Mouse (Mus musculus): ENCODE data around the gene Gm43191.
"Not testable (repeated sequence)": the region's sequence is repeated elsewhere in the genome, so short reads cannot be mapped to it uniquely, and the experiment has no call there.

Gene Gm43191

DNA sequence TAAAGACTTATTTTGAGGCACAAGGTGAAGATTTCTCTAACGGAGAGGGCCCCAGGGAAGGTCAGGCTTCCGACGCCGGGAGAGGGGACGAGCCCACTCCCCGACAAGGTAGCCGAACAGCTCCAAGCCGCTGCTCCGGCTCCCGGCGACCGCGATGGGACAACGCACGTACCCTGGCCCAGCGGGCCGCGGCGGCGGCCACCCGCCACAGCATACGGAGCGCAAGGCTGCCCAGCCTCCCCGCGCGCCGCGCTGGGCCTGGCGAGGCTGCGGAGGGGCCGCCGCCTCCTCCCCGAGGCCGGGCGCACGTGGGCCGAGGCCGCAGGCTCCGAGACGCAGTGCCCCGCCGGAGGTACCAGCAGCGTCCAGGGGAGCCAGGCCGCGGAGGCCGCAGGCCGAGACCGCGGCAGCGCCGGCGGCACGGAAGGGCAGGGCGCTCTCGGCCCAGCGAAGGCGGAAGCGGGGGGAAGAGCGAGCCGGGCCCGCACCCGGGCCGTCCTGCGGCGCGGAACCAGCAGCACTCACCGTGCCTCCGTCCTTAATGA, 19.1 kb downstream of the Gm43191 start:
- no peak for DNase-seq (ENCODE audit: low spot score)

DNA sequence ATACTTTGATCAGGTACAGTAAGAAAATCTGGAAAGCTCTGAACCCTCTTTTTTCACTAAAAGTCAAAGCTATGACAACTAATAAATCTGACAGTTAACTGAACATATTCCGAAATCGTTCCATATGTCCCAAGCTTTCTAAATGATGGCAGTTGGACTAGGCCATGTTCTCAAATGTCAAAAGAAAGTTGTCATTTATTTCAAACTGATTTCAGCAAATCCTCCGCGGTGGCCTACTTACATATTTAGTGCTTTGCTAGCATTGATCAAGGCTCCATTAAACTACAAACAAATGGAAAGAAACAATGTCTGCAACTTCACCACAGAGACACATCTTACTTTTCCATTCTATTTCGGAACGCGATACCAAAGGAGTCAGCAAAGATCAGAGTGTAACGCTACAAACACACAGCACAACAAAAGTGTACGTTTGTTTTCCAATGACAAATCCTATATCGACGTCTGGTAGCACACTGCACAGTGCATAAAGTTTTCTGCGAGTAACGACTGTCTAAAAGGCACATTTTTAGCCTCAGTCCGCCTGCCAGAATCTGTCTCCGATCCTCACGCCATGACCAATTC, 19.7 kb downstream of the Gm43191 start:
- peak; percentile 34 for DNase-seq (ENCODE audit: low spot score)

DNA sequence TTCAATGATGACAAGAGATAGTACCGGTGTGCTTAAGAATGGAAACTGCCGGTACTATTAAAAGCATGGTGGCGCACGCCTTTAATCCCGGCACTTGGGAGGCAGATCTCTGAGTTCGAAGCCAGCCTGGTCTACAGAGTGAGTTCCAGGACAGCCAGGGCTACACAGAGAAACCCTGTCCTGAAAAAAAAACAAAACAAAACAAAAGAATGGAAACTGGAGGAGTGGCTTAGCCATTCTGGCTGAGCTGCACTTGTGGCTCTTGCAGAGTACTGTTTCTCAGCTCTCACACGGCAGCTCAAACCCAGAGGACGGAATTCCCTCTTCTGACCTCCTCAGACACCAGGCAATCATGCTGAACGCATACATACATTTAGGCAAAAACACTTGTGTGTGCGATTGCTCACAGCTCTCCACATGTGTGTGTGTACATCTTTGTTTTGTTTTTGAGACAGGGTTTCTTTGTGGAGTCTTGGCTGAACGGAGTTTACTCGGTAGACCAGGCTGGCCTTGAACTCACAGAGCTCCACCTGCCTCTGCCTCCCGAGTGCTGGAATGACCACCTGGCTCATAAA, 21.1 kb downstream of the Gm43191 start:
- DNase-seq (ENCODE audit: low spot score), result peak; percentile 9

DNA sequence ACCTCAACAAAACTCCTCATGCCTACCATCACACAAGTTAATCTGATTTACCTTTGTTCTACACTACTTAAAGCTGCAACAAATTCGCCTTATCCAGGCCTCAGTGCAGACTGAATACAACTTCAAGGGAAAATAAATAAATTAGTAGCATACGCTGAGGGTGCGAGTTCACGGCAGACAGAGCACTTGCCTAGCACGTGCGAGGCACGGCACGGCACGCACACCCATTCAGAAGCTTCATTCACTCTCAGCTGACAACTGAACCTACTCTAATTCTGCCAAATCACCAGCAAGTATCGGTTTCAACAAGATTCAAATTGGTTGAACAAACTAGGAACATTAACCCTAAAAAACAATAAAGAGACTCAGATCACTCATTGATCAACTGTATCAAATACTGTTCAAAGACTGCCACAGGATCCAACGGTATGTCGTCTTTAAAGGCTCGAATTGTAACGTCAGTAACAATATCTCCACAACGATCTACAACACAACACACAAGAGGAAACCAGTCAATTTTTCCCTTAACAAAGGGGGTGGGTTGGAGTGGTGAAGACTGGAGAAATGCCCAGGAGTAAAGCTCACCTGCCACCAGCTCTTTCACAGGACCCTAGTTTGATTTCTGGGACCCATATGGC, 22.0 kb downstream of the Gm43191 start:
- peak; percentile 9 for DNase-seq (ENCODE audit: low spot score)

DNA sequence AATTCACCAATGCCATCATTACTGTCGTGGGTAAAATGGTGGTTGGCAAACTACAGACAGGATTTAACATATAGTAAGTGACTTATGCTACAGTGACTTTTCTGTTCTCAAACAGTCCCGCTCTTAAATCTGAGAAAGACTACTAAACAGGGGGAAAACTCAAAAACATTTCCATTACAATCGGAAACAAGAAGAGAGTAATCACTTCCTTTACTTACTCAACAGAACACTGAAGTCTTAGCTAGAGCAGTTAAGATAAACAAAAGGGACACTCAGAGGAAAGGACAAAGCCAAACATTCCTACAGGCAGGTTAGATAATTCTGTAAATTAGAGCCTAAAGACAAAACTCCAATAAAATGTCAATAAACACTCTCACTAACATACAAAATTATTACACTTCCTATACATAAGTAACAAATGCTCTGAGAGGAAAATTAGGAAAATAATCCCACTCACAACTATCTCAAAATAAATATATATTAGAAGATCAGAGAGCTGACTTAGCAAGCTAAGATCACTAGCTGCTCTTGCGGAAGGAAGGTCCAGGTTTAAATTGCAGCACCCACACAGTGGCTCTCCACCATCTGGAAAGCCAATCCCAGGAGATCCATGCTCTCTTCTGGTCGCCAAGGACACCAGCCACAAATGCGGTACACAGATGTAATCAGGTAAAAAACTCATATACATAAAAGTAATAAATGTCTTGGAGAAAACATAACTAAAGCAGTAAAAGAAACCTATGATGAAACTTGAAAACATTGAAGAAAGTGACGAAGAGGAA, 24.7 kb downstream of the Gm43191 start:
- no peak for DNase-seq (ENCODE audit: low spot score)

DNA sequence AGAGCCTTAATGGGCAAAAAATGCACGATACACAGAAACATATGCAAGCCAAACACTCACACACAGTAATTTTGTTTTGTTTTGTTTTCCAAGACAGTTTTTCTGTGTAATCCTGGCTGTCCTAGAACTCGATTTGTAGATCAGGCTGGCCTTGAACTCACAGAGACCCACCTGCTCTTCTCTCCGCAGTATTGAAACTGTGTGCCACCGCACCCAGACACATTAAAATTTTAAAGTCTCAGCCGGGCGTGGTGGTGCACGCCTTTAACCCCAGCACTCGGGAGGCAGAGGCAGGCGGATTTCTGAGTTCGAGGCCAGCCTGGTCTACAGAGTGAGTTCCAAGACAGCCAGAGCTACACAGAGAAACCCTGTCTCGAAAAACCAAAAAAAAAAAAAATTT, 27.0 kb downstream of the Gm43191 start:
- not testable (repeated sequence) for DNase-seq (ENCODE audit: low spot score)

DNA sequence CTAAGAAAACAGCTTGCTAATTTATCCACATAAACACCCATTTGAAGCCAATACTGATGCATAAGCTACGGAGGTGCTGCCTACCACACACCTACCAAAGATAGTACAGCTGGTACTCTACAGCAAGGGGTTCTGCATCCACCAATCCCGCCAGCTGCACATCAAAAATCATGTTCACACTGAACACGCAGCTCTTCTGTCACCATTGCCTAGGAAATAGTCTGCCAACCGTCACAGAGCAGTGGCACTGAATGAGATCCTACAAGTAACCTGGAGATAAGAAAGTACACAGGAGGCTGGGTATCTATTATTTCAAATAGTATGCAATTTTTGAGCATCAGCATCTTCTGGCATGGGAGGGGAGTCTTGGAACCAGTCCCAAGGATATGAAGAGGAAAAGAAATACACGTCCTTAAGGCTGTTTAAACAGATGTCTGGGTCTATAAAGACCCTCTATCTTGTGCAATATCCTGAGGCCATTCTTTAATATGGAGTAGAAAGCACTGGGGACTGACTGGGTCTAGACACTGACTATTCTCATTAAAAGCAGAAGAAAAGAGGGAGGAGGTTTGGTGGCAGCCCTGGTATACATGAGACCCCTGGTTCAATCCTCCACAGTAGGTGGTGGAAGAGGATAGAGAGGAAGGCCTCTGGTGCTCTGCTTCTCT, 27.6 kb downstream of the Gm43191 start:
- no peak for DNase-seq (ENCODE audit: low spot score)

DNA sequence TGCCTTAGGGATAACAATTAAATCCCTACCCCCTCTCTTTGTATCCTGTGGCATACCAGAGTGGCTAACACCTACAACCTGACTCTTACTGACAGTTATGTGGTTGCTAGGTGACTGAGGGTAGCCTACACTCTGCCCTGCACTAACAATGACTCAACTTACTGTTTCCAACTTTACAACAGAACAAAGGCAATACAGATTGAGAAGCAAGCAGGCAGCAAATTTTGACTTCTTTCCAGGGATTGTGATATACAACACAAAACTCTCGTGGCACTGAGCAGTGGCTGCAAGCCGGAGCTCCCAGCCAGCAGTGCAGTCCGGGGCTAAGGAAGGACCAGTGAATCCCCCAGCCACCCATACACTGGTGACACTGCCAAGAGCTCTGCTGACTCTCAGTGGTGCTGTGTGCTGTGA, 29.0 kb downstream of the Gm43191 start:
- DNase-seq (ENCODE audit: low spot score), result no peak

DNA sequence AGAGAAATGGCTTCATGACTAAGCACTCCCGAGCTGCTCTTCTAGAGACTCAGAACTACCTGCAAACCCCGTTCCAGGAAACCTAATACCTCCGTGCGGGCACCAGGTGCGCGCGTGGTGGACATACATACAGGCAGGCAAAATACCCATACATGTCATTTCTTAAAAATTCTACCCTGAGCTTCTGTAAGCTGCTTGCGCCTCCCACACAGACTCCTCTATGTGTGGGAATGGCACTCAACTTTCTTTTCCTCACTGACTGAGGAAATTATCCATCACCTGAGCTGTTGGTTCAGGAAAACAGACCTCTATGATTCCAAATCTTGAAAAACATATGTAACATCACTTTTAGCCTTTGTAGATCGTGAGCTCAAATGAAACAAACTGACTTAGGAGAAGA, 30.4 kb downstream of the Gm43191 start:
- DNase-seq (ENCODE audit: low spot score), result no peak

DNA sequence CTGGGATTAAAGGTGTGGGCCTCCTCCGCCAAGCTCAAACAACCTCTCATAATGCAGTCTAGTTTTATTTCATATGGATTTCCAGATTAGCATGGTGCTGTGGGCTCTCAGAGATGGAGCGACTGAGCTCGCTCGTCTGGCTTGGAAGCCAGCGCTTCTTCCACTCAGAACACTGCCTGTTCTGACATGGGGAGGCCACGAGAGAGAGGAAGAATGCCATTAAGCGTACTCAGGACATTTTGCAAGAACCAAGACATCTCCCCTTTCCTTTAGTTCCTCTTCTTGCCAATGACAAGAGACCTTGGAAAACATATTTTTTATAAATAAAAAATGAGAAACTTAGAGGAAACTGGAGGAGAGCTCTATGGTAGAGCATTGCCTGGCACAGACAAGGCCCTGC, 32.3 kb downstream of the Gm43191 start:
- no peak for DNase-seq (ENCODE audit: low spot score)

DNA sequence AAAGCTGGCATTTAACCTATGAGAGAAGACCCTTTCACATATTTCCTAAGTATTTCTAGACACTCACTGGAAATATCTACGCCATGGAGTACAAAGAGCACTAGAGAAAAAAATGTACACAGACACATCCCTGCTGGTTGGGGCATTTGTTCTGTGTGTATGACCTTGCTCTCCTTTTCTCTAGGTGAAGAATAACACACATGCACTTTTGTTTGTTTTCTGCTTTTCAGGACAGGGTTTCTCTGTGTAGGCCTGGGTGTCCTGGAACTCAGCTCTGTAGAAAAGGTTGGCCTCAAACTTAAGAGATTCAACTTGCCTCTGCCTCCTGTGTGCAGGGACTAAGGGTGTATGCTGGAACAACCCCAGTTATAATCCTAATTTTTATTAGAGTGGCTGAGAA, 34.7 kb downstream of the Gm43191 start:
- no peak for DNase-seq (ENCODE audit: low spot score)

DNA sequence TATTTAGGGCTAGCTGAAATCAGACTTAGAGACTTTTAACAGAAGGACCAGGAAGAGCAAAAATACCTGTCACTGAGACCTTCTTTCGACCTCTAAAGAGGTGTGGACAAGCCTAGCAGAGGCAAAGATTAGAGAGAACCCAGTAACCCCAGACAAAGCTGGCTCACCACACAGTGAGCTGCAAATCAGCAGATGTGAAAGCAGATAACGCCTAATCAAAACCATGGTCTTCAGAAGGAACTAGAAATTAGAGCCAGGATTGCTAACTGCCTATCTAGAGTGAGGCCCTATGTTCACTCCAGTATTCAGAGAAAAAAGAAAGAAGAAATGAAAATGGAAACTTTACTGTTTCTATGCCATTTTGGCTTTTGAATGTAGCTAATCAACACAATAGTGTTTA, 38.7 kb downstream of the Gm43191 start:
- no peak for DNase-seq (ENCODE audit: low spot score)

DNA sequence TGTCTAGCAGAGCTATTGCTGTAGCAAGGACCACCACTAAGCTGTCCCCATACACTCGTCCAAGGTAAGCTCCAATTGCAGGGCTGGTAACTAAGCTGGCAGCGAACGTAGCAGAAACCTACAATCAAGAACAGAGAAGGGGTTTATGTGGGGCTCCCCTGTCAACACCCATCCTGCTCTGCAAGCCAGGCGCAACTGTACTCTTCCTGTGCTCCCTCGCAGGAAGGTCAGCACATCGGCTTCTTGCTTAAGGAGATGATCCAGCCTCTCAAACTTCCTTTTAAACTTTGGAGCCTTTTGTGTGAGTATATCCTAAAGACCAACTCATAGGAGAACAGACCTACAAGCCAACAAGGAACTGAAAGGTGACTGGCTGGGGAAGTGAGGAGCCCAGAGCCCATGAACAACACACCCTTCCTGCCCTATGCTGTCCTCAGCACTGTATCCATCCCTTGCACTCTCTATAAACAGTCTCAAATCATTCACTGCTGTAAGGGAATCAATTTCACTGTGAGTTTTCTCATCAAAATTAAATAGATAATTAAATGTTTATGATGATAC, 39.2 kb downstream of the Gm43191 start:
- DNase-seq (ENCODE audit: low spot score), result no peak

DNA sequence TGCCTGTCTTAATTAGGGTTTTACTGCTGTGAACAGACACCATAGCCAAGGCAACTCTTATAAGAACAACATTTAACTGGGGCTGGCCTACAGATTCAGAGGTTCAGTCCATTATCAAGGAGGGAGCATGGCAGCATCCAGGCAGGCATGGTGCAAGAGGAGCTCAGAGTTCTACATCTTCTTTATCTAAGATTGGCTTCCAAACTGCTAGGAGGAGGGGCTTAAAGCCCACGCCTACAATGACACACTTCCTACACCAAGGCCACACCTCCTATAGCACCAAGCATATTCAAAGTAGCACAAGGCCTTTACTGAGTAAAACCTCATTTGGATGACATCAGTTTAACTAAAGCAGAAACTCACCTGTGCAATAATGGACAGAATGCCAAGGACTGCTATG, 41.0 kb downstream of the Gm43191 start:
- DNase-seq (ENCODE audit: low spot score), result no peak

DNA sequence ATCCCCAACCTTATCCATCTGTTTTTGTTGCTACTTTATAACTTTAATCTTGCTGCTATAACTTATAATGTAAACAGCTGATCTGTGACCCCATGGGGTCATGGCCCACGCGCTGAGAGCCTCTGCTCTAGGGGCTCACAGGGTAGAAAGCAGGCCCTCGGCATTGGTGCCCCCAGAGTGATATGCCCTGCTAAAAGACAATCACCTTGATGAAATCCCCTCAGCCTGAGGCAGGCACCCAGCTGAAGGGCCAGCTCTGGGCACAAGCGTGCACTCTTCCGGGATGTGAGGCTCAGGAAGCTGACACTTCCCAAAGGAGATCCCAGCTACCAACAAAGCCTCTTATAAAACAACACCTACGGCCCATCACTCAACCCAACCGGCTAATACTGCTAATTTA, 42.5 kb downstream of the Gm43191 start:
- DNase-seq (ENCODE audit: low spot score), result no peak

DNA sequence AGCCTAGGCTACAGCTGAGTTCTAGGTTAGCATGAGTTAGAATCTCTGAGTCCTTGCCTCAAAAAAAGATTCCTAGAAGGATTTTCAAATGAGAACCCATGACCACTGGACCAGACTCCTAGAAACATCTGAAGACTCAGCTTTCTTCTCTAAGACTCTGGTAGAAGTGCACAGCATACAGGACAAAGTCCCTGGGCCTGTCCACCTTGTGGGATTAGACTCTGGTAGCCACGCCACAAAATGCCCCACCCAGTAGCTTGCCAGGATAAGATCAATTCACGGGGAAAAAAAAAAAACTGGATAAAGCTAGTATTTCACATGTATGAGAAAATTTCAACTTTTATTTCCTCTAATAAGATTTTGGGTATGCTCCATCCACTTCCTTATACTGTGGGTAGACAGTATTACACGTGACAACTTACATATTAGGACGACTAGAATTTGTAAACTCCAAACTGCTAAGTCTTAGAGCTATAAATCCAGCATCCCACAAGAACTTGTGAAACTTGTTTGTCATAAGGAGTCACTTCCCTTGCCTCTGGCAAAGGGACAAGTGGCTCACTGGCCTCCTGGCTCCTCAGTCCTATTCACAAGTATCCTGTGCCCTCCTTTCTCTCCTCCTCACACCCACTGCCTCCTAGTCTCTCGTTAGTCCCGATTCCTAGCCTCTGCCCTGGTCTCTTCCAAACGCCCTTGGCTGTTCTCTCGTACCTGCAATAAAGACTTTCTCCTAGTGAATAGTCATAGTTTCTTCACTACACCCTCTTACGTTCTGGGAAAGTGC, 43.2 kb downstream of the Gm43191 start:
- no peak for DNase-seq (ENCODE audit: low spot score)

DNA sequence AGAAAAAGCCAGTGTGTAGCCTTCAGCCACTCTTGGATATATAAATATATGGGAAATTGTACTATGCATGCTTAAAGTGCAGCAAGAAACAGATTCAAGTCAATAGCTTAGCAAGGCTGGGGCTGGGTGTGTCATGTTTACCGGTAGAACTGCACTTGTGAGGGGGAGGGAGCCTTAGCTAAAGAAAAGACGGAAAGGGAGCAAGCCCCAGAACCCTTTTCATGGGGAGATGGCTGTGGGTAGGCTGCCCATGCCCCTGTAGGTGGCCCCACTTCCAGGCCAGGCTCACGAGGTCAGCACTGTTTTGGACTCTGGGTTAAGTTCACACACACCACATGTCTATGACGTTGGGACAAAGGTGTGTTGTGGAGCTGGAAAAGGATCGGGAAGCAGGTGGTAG, 45.3 kb downstream of the Gm43191 start:
- no peak for DNase-seq (ENCODE audit: low spot score)

DNA sequence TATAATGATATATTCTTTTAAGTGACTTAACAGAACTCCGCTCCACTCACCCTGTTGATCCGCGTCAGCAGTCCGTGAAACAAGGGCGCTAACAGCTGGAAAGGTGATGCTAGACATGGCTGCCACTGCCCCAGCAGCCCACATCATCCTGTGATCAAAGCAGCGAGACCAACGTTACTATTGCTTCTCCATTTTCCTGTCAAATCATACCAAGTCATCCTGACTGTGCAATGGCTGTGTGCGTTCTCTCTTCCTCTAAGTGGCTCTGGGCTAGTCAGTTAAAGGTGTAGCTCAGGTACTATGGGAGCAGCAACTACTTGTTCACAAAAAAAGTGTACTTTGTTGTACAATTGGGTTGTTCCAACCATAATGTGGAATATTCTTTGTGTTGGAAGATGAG, 46.2 kb downstream of the Gm43191 start:
- DNase-seq (ENCODE audit: low spot score), result no peak

DNA sequence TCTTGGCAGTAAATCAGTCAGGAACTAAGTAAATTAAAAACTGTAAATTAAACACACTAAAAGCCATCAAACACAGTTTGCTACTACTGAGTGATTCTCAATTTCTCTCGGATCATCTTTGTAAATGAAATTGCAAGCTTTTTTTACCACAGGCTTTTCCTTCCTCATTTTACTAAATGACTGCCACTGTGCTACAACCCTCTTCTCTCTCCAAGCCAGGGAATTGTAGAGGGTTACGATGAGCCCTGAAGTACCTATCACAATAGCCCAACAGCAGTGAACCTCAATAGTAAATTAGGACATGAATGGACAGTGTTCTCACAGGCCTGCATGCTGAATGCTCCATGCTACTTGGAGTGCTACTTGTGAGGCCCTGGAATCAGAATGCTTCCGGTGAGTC, 47.0 kb downstream of the Gm43191 start:
- no peak for DNase-seq (ENCODE audit: low spot score)

DNA sequence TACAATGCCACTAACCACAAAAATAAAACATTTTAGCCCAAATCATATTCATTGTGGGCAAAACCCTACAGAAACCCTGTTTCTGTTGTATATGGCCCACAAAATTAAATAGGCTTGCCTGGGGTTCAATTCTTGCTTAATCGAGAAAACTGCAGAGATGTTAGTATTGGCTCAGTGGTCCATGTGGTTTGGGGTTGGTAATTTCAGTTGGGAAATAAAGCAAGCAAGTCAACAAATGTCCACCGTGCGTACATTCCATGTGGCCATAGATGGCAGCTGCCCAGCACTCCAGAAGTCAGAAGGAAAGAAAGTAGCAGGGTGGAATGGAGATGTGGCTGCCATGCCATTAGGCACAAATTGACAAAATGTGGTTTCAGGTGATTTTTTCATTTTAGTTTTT, 48.1 kb downstream of the Gm43191 start:
- DNase-seq (ENCODE audit: low spot score), result no peak

DNA sequence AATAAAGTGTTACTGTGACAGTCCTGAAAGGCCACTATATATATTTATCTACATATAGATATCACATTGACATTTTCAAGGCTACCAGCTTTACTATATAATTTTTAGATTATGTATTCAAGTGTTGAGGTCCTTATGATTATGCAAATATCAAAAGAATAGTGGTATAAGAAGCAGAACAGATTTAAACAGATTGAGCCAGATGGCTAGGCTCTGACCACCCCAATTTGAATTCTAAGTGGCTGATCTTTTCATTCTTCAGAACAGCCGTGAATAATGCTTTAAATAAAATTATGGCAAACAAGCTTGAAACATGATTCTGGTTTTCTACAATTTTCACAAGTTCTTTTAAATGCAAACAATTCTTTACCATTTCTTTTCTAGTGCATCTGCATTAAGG, 49.6 kb downstream of the Gm43191 start:
- DNase-seq (ENCODE audit: low spot score), result no peak
